Mouse (Mus musculus): ENCODE data around the gene Pds5a. TPM values are rescaled to one million over a fixed set of nuclear protein-coding genes. Genes with fewer than 3 reads are reported as not detected.
"Not testable (repeated sequence)": the region's sequence is repeated elsewhere in the genome, so short reads cannot be mapped to it uniquely, and the experiment has no call there.

Pds5a gene
- total RNA-seq, 2 experiments from 2014 or later: 66.2 to 75.7 TPM

DNA sequence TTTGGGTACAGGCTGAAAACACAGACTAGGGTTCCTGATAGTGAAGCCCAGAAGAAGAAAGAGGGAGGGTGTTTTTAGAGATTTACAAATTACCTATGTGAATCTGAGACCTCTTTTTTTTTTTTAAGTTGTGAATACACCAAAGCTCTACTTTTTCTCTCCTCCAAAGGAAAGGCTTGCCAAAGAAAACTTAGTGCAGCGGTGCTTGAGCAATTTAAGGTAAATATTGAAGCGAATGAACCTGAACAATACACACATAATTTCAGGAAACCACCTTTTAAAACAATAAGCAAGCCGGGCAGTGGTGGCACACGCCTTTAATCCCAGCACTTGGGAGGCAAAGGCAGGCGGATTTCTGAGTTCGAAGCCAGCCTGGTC lies 675 bp upstream of the Pds5a start:
- DNase-seq: no peak
- intact Hi-C loops (cut with DNase I): loop anchor here (2.0 to 5.0 kb wide), 3 partner anchors 56 to 206 kb away; partner anchors contain the start of genes Gm43552 and N4bp2

GRCm38 (mm10) chr5:65697486-65697835 lies 612 bp downstream of the Pds5a start:
- DNase-seq: peak in 1 of 2 experiments; percentile 60

DNA sequence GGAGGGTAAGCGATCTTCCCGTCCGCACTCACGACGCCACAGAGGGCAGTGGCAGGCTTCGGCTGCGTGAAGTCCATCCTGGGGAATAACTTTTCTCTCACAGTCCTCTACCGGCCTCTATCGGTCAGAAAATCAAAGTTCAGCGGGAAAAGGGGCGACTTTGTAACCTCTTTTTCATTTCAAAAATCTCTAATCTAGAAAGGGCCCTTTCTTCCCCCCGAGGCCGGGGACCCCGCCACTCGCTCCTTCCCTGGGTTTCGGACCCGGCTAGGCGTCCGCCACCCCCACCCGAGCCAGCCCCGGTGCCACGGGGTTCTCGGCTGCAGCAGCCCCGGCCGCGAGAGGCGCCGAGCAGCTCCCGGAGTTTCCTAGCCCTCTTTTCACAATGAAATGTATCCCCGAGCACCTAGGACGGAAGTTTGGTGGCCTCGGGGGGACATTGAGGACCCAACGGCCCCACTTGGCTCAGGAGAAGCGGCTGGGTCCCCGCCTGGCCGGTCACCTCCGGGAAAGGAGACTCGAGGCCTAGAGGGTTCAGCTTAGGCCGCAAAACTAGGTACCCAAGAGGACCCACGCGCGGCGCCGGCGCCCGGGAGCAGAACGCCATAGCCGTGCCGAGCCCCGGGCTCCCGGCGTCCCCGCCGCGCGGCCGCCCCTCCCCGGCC lies 1.1 kb downstream of the Pds5a start:
- peak; percentile 85 to 89 for DNase-seq
- intact Hi-C loops (cut with DNase I): loop anchor here (1.0 to 5.0 kb wide), 4 partner anchors 55 to 296 kb away; partner anchors contain the start of gene Gm43552

More at GRCm38 (mm10) chr5:65697486-65697835, 612 bp downstream of the Pds5a start:
- intact Hi-C loops (cut with DNase I): loop anchor here (1.0 to 5.0 kb wide), 3 partner anchors 55 to 205 kb away; partner anchors contain the start of gene Gm43552

DNA sequence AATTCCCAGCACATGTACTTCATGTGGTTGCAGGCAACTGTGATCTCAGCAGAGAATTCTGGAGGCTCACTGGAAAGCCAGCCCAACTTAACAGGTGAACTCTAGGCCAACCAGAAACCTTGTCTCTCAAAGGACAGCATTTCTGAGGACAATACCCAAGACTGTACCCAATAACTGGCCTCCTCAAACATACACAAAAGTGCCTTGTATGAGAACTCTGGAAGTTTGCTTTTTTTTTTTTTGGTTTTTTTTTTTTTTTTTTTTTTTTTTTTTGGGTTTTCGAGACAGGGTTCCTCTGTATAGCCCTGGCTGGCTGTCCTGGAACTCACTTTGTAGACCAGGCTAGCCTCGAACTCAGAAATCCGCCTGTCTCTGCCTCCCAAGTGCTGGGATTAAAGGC lies 4.0 kb downstream of the Pds5a start:
- intact Hi-C loops (cut with DNase I): not testable (repeated sequence)

GRCm38 (mm10) chr5:65693018-65693417 lies 5.1 kb downstream of the Pds5a start:
- intact Hi-C loops (cut with DNase I): no loop called here
- DNase-seq: no peak

More for the DNA sequence above, 4.0 kb downstream of the Pds5a start:
- not testable (repeated sequence) for DNase-seq

DNA sequence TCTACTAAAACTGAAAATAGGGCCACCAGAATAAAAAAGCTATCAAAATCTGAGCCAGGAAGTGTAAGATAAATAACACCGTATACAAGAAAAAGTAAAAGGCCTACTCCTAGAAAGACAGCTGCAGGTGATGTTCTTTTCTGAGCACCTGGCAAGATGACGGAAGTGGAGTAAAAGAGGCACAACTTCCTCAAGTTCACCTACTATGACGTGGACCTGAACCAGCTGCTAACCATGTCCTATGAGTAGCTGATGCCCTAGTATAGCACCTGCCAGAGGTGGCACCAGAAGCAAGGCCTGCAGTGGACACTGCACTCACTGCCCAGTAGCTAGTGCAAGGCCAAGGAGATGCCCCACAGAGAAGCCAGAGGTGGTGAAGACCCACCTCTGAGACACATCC lies 9.3 kb downstream of the Pds5a start:
- no peak for DNase-seq
- intact Hi-C loops (cut with DNase I): no loop called here

- intact Hi-C loops (cut with DNase I): no loop called here
- no peak for DNase-seq
These were observed 11.3 kb downstream of the Pds5a start for GRCm38 (mm10) chr5:65686806-65687205.

GRCm38 (mm10) chr5:65678826-65679225 lies 19.2 kb downstream of the Pds5a start:
- intact Hi-C loops (cut with DNase I): no loop called here
- DNase-seq: peak; percentile 72 to 80

DNA sequence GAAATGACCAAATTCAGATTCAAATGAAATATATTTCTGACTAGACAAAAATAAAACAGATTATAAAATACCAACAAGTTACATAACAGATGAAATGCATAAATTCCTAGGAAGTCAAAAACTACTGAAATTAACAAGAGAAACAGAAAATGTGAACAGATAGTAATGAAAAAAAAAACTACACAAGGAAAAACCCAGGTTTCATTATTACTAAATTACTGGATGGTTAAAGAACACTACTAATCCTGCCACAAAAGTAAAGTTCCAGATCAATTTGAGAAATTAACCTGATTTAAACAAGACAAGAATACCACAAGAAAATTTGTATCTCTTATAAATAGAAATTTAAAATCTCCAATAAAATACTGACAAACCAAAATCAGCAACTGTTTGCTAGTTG lies 25.9 kb downstream of the Pds5a start:
- intact Hi-C loops (cut with DNase I): no loop called here
- DNase-seq: no peak

DNA sequence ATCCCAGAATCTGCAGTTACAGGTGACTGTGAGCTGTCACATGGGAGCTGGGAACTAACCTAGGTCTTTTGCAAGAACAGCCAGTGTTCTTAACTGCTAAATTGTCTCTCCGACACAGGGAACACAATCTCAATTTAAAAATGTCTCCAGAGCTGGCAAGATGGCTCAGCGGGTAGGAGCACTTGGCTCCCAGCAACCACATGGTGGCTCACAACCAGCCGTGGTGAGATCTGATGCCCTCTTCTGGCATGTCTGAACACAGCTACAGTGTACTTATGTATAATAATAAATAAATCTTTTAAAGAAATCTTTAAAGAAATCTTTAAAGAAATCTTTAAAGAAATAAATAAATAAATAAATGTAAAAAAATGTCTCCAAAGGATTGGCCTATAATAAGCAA lies 30.4 kb downstream of the Pds5a start:
- intact Hi-C loops (cut with DNase I): no loop called here
- DNase-seq: no peak

- intact Hi-C loops (cut with DNase I): no loop called here
- DNase-seq: no peak
These were observed 32.7 kb downstream of the Pds5a start for GRCm38 (mm10) chr5:65665370-65665769.

DNA sequence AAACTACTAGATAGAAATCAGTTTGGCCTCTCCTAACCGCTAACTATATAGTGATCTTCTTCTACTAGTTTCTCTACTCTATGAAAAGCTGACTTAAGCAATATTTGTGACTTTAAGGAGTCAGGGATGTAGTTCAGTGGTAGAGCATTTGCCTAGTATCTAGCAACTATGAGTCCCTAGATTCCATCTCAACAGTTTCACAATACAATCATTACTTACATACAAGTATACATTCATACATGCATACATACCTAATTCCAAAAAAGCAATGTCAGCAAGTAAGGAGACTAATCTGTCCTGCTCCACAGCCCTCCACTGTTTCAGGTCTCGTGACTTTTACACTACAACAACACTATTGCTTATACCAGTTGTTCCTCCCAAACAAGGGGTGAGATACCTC lies 36.1 kb downstream of the Pds5a start:
- no peak for DNase-seq
- intact Hi-C loops (cut with DNase I): no loop called here

DNA sequence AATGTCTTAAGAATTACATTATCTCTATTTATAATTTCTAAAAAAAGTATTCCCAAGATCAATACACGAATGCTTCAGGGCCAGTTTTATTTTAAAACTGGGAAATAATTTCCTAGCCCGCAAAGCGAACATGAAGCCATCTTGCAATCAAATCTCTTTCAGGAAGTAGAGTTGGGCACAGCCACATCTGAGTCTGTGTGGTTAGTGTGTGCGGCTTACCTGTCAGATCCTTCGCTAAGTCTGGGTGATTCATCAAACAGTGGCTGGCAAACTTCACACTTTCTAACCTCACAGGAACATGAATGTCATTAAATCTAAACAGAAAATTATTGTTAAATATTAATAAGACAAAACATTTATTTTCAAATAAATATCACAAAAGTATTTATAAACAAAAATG lies 44.3 kb downstream of the Pds5a start:
- intact Hi-C loops (cut with DNase I): no loop called here
- no peak for DNase-seq

GRCm38 (mm10) chr5:65638896-65639295 lies 59.2 kb downstream of the Pds5a start:
- no peak for DNase-seq
- intact Hi-C loops (cut with DNase I): no loop called here

- DNase-seq: no peak
- intact Hi-C loops (cut with DNase I): no loop called here
These were observed 73.7 kb downstream of the Pds5a start for GRCm38 (mm10) chr5:65624340-65624739.

DNA sequence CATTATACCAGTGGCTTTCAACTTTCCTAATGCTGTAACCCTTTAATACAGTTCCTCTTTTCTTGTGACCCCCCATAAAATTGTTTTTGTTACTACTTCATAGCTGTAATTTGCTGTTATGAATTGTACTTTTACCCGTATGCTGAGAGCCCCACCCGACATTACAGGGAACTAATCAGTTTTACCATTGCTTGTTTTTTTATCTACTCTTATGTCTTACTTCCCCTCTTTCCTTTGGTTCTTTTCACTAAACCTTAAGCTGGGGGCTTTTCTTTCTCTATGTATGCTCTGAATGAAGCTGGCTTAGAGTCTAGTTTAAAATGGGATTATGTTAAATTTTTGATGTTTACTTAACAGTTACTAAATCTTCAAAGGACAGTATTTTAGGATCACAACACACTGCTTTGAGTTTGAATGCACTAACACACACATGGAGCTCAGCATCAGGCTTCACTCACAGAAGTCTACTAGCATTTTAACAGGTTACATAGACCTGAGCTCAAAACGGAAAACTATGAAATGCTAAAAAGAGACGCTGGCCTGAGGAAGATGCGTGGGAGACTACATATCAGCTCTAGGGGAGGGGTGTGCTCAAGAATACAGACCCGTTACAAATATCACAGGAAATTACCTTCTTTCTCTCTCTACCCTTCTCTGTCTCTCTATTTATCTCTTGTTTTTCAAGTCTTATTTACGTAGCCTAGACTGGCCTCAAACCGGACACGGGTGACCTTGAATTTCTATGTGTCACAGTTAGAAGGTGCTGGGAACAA lies 84.7 kb downstream of the Pds5a start:
- no peak for DNase-seq
- intact Hi-C loops (cut with DNase I): no loop called here

DNA sequence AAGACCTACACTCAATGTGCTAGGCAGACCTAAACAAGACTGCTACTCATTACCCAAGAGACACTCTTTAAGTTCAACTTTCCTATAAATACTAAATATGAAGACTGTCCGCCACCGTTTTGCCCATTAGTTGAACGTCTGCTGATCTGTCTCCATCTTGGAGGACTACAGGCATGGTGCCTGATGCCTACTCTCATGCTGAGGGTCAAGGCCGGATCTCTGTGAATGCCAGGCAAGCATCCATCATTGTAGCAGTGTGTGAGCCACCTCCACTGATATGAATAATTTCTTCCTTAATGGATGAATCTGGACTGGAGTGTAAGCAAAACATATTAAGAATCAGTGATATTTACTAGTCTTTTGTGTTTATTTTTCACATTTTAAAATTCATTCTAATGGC lies 87.5 kb downstream of the Pds5a start:
- intact Hi-C loops (cut with DNase I): no loop called here
- no peak for DNase-seq

- no peak for DNase-seq
- intact Hi-C loops (cut with DNase I): no loop called here
These were observed 88.3 kb downstream of the Pds5a start for GRCm38 (mm10) chr5:65609769-65610168.

- no peak for DNase-seq
- intact Hi-C loops (cut with DNase I): no loop called here
These were observed 91.3 kb downstream of the Pds5a start for GRCm38 (mm10) chr5:65606820-65607219.

DNA sequence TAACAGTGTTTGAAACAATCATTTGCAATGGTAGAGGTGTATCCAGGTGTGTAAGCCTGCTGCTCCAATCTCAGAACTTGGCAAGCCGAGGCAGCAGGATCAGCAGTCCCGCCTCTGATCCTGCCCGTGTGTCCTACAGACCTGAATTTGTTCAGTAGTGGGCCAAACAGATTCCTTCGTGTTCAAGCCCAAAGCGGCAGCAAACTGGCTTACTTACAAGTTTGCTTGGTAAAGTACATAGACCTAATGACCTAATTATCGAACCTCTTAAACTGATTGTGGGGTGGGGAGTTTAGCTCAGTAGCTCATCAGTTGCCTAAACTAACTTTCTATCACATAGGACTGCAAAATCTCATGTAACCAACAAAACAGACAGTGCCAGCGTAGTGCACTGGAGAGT lies 98.4 kb downstream of the Pds5a start:
- intact Hi-C loops (cut with DNase I): no loop called here
- no peak for DNase-seq

DNA sequence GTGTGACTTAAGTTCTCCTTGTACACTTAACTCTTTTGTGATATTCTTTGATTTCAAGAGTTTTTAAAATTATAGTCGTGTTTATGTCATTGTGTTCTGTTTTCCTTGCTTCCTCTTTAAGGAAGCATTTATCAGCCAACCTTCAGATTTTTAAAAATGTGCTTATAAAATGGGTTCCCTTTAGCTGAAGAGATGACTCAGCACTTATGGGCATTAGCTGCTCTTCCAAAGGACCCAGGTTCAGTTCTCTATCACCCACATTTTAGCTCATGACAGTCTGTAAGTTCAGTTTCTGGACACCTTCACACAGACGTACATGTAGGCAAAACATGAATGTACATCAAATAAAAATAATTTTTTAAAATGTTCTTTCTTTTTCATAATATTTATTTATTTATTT lies 105.7 kb downstream of the Pds5a start:
- no peak for DNase-seq
- intact Hi-C loops (cut with DNase I): no loop called here

DNA sequence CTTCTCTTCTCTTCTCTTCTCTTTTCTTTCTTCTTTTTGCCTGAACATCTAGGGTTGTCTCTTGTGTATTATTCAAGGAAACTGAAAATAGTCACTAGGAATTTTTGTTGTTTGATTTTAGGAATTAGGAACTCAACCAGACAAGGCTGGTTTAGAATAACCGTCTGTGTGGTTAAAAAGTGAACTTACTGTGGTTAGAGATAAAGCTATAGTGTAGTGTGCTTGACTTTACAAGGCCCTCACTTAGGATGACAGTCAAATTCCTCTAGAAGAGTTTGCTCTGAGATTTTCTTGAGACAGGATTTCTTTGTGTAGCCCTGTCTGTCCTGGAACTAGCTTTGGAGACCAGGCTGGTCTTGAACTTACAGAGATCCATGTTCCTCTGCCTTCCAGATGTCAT lies 107.9 kb downstream of the Pds5a start:
- no peak for DNase-seq
- intact Hi-C loops (cut with DNase I): no loop called here
